Mouse (Mus musculus) E14TG2a.4 (cell line): ENCODE results near the gene Shld1.

Source experiments
- CTCF ChIP-seq: conservative IDR thresholded peaks from 2 replicates; pipeline ENCODE4 v1.5.1; 2014; ENCODE audit warnings: low read length
- NANOG ChIP-seq: IDR thresholded peaks from 2 replicates; pipeline ENCODE4 v1.6.1; 2014; ENCODE audit warnings: borderline replicate concordance, low read length, mixed read lengths

GRCm38 (mm10) chr2:132643161-132643560 is 43.6 kb upstream of the Shld1 start:
- no peak for TF ChIP-seq CTCF
- no peak for TF ChIP-seq NANOG
